Mouse (Mus musculus) embryonic stem cell, embryonic (primary cell): ENCODE data around the gene Cklf.
"Not testable (repeated sequence)": the region's sequence is repeated elsewhere in the genome, so short reads cannot be mapped to it uniquely, and the experiment has no call there.

Experiments used
- CTCF ChIA-PET, 4 experiments: fragments of 300-600 bp in 2 of 4; fragments of 350-600 bp in 2 of 4; sonication (Branson Sonifier 250); formaldehyde crosslinking; loops; one replicate each; lab custom pipeline; 2022; ENCODE audit warnings: inconsistent platforms in 2 of 4; lab: Charles Lee
- POLR2A ChIA-PET, 4 experiments: fragments of 300-600 bp in 2 of 4; fragments of 350-600 bp in 2 of 4; sonication (Branson Sonifier 250); formaldehyde crosslinking; loops; one replicate each; lab custom pipeline; 2022; ENCODE audit warnings: antibody characterized with exemption in 4 of 4, inconsistent platforms in 1 of 4; lab: Charles Lee

Gene Cklf

DNA sequence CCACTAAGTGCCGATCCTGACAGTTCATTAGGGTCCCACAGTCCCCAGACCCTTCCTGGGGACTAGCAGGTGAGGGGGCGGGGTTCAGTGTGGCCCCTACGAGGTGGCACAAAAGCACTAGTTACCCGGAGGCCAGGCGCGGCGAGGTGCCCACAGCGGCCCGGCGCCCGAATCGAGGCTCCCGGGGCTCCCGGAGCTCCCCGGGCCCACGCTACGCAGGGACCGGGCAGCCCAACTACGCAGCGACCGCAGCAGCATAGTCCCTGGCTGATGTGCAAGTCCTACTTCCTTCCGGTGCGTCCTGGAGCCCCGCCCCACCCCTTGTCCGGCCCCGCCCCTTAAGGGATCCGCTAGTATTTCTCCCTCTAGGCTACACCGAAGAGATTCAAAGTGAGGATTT, 2.4 kb upstream of the Cklf start, which contains the start of gene Tk2:
Gene Tk2 (minus strand): TSS at position 283 of the 400 bp plus-strand sequence.
- CTCF ChIA-PET = no interaction called here
- POLR2A ChIA-PET = interaction anchor here in 1 of 4 experiments (0.5 to 0.6 kb wide), 2 partner anchors 149 to 207 kb away, joined by 4 read pairs; no protein-coding TSS in a partner anchor

- POLR2A ChIA-PET = interaction anchor here in 2 of 4 experiments (0.8 to 1.3 kb wide), 2 partner anchors 342 to 348 kb away, joined by 3 read pairs; partner anchors contain the start of gene Pdp2 (in 1 of the 2)
- CTCF ChIA-PET = no interaction called here
Measured at GRCm38 (mm10) chr8:104249442-104249996, 1.1 kb upstream of the Cklf start.

DNA sequence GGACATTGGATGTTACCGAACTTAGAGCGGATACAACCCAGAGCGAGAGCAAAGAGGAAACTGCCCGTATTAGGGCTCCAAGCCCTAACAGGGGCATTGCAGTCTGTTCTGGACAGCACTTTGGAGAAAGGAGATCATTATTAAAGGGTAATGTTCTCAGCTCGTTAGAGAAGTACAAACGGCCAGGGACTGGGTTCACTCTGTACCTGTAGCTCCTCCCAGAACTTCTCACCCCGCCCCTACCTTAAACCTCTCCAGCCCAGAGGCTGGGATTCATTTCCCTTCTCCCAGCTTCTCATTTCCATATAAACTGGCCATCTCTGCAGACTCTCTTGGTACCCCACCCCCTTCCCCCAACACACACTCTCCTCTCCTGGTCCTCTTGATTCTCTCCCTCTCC, 800 bp downstream of the Cklf start:
- ChIA-PET POLR2A (interaction anchor here in 3 of 4 experiments (0.6 to 2.4 kb wide), 15 partner anchors 9 to 351 kb away, joined by 3 to 9 read pairs (median 3); partner anchors contain the start of gene Dync1li2 (in 2 of the 3)), CTCF (interaction anchor here in 3 of 4 experiments (0.6 to 1.6 kb wide), 15 partner anchors 10 to 340 kb away, joined by 3 to 6 read pairs (median 4); partner anchors contain the start of genes Bean1 (in 1 of the 3) and Terb1 (in 1 of the 3))

GRCm38 (mm10) chr8:104253016-104253415, 2.4 kb downstream of the Cklf start:
- POLR2A ChIA-PET = interaction anchor here in 2 of 4 experiments (0.8 to 1.0 kb wide), 2 partner anchors 189 to 325 kb away, joined by 3 read pairs; no protein-coding TSS in a partner anchor
- CTCF ChIA-PET = interaction anchor here (0.5 to 1.8 kb wide), 24 partner anchors 13 to 700 kb away, joined by 3 to 9 read pairs (median 4); partner anchors contain the start of genes Dync1li2 (in 2 of the 4) and Terb1 (in 1 of the 4)

DNA sequence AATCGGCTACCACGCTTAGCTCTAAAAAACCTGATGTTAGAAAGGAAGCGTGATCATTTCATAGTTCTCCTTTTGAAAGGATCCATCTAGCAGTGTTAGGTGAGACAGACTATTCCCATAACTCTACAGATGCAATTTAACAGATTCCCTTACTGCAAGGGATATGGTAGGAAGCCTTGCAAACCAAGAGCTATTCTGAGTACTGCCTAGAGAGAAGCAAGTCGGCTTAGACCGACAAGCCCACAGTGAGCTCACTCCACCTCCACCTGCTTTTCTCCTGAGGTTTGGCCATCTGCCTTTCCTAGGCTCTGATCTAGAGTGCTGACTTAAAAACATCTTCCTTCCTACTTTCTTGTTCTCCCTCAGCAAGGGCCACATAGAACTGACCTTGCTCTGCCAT, 11.1 kb downstream of the Cklf start:
- CTCF ChIA-PET = interaction anchor here in 1 of 4 experiments (0.8 kb wide), 1 partner anchor 11 kb away, joined by 3 read pairs; no protein-coding TSS in a partner anchor
- POLR2A ChIA-PET = not testable (repeated sequence)

GRCm38 (mm10) chr8:104264271-104264935, 13.7 kb downstream of the Cklf start:
- CTCF ChIA-PET = interaction anchor here in 1 of 4 experiments (0.6 kb wide), 1 partner anchor 46 kb away, joined by 3 read pairs; no protein-coding TSS in a partner anchor
- POLR2A ChIA-PET = interaction anchor here in 2 of 4 experiments (0.6 to 0.7 kb wide), 3 partner anchors 62 to 594 kb away, joined by 3 read pairs; no protein-coding TSS in a partner anchor

DNA sequence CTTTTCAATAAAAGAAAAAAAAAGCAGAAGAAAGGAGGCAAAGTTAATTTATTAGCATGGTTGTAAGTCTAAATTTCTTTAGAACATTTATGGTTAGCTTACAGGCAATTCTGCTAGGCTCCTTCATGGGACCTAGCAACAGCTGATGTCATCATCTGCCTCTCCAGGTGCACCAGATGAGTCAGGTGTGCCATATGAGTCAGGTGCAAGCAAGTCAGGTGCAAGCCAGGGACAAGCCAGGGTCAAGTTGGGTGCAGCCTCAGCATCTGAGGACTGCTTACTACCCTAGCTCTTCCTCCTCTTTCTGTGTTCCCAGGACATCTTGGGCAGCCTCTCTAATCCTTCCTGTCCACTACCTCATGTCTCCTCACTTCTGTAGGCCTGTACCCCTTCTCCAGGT, 17.7 kb downstream of the Cklf start:
- ChIA-PET POLR2A (no interaction called here), CTCF (no interaction called here)

DNA sequence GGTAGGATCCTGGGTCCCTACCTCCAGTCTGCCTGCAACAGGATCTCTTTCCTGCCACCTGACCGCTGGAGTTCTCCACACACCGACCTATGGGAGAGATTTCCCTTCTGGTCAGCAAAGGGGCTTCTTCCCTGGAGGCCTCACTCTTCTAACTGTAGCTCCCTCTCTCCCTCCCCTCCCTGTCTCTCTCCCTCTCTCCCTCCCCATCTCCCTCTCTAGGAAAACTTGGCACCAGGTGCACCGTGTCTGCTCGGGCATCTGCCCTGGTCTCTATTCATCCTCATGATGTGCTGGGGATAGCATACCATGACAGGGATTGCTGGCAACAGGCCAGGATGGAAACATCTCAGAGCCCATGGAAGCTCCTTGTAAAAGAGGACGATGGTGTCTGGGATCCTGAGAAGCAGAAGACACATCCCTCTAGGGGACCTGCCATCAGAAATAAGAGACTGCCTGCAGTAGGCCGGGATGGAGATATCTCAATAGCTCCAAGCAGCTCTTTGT, 18.3 kb downstream of the Cklf start:
- POLR2A ChIA-PET = no interaction called here
- CTCF ChIA-PET = no interaction called here

GRCm38 (mm10) chr8:104293081-104293480, 42.4 kb downstream of the Cklf start, which contains the start of gene Cmtm2a:
Gene Cmtm2a (minus strand): TSS chr8:104293181.
- POLR2A ChIA-PET, CTCF ChIA-PET: not testable (repeated sequence)

- POLR2A ChIA-PET = no interaction called here
- CTCF ChIA-PET = no interaction called here
Measured at GRCm38 (mm10) chr8:104294396-104294795, 43.7 kb downstream of the Cklf start.

DNA sequence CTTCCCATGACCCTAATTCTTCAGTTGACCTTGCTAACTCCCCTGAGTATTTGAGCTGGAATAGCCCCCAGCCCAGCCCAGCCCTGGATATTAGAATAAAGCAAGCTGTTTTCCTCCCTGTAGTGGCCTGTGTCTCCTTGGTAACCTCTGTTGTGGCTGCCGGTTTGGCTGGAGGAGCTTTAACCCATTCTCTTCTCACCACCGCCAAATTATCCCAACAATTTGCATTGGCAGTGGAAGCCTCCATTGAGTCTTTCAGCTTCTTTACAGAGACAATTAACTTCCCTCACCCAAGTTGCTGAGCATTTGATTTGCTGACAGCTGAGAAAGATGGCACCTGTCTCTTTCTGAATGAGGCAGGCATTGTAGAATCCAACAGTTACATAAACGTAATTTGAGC, 50.9 kb downstream of the Cklf start:
- ChIA-PET POLR2A (interaction anchor here in 1 of 4 experiments (0.6 kb wide), 1 partner anchor 31 kb away, joined by 5 read pairs; no protein-coding TSS in a partner anchor), CTCF (interaction anchor here in 1 of 4 experiments (1.3 kb wide), 1 partner anchor 49 kb away, joined by 3 read pairs; no protein-coding TSS in a partner anchor)

- CTCF ChIA-PET, POLR2A ChIA-PET: not testable (repeated sequence)
Measured at GRCm38 (mm10) chr8:104302536-104302935, 51.9 kb downstream of the Cklf start.

- POLR2A ChIA-PET = no interaction called here
- CTCF ChIA-PET = no interaction called here
Measured at GRCm38 (mm10) chr8:104304962-104305361, 54.3 kb downstream of the Cklf start.

GRCm38 (mm10) chr8:104308341-104308740, 57.7 kb downstream of the Cklf start:
- CTCF ChIA-PET = not testable (repeated sequence)
- POLR2A ChIA-PET = interaction anchor here in 1 of 4 experiments (0.8 kb wide), 1 partner anchor 57 kb away, joined by 3 read pairs; no protein-coding TSS in a partner anchor

- CTCF ChIA-PET = interaction anchor here in 1 of 4 experiments (0.9 kb wide), 1 partner anchor 255 kb away, joined by 3 read pairs; no protein-coding TSS in a partner anchor
- POLR2A ChIA-PET = not testable (repeated sequence)
Measured at GRCm38 (mm10) chr8:104309441-104310155, 58.9 kb downstream of the Cklf start, which contains the start of the genes Gm45711 and Cmtm1. Gene Gm45711 (minus strand): TSS chr8:104310081. Gene Cmtm1 (minus strand): TSS chr8:104310145.

DNA sequence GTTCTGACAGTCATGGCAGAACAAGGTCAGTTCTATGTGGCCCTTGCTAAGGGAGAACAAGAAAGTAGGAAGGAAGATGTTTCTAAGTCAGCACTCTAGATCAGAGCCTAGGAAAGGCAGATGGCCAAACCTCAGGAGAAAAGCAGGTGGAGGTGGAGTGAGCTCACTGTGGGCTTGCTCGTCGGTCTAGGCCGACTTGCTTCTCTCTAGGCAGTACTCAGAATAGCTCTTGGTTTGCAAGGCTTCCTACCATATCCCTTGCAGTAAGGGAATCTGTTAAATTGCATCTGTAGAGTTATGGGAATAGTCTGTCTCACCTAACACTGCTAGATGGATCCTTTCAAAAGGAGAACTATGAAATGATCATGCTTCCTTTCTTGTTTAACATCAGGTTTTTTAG, 61.4 kb downstream of the Cklf start:
- CTCF ChIA-PET = interaction anchor here in 1 of 4 experiments (0.6 kb wide), 1 partner anchor 39 kb away, joined by 3 read pairs; no protein-coding TSS in a partner anchor
- POLR2A ChIA-PET = not testable (repeated sequence)

DNA sequence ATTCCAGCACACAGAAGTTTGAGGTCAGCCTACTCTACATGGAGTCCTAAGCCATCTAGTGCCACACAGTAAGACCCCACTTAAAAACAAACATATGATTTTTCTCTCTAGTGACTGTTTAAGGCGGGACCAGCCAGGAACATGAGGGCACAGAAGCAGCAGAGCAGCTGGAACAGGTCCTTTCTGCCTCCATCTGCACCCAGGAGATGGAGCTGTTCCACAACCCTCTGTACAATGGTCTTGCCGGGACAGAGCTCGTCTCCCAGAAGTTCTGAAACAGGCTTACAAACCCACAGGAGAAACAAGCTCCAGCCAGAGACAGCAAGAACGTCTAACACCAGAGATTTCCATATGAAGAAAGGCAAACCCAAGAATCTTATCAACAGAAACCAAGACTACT, 62.6 kb downstream of the Cklf start:
- ChIA-PET POLR2A (no interaction called here), CTCF (no interaction called here)
